Comparison of ENCODE assay signal across 19 mouse cellular contexts in genomic region chr2:118298601-118299000, GRCm38 (mm10).
"Had no signal": no experiment of that assay in that cellular context is flagged by ENCODE, and none has a peak within 500 bp of the region (broad histone marks: within the 10 kb centered on the region; RNA-seq: fewer than 3 reads in every experiment).

No protein-coding gene starts in this region.

- H3K27ac ChIP-seq: liver, embryonic 14.5 days; lung, embryonic 15.5 days; midbrain, embryonic 10.5 days; neural tube, embryonic 13.5 days had no signal

- H3K27me3 ChIP-seq: lung, embryonic 15.5 days; neural tube, embryonic 13.5 days had no signal

- ATAC-seq: lung, postnatal 0 days; midbrain, embryonic 16.5 days had no signal

- H3K9ac ChIP-seq: liver, embryonic 14.5 days; lung, embryonic 15.5 days; neural tube, embryonic 13.5 days had no signal

- H3K4me1 ChIP-seq: lung, embryonic 15.5 days; midbrain, embryonic 10.5 days had no signal

- DNase-seq: lung, adult 18-20 months; lung, postnatal 14 days; lung, postnatal 36 days; midbrain, embryonic 14.5 days; retina, postnatal 1 day; right cerebral cortex, adult 18-20 months; right cerebral cortex, postnatal 25 days; right cerebral cortex, postnatal 4 days; spleen, adult 18-20 months; thymus, adult 18-20 months; thymus, postnatal 14 days; thymus, postnatal 36 days had no signal

- H3K4me2 ChIP-seq: lung, embryonic 15.5 days; neural tube, embryonic 13.5 days had no signal

- H3K4me3 ChIP-seq: lung, embryonic 15.5 days; midbrain, embryonic 10.5 days; myocyte; neural tube, embryonic 13.5 days had no signal

- H3K9me3 ChIP-seq: lung, embryonic 15.5 days; midbrain, embryonic 10.5 days; neural tube, embryonic 13.5 days had no signal

- H3K36me3 ChIP-seq: lung, embryonic 15.5 days; midbrain, embryonic 10.5 days; neural tube, embryonic 13.5 days had no signal
